Mouse (Mus musculus): Measurements from ENCODE around the gene Gm49354. TPM values are rescaled to one million over a fixed set of nuclear protein-coding genes. Genes with fewer than 3 reads are reported as not detected.
"Not testable (repeated sequence)": the region's sequence is repeated elsewhere in the genome, so short reads cannot be mapped to it uniquely, and the experiment has no call there.

Gene Gm49354
- total RNA-seq (2021): not detected
- long read RNA-seq, experiment 1, partial matches to known transcripts: 0 of 1 reads
- long read RNA-seq, experiment 1, other reads (novel, unspliced or antisense): 1 of 1 reads
- long read RNA-seq, experiment 2: 0 reads

DNA sequence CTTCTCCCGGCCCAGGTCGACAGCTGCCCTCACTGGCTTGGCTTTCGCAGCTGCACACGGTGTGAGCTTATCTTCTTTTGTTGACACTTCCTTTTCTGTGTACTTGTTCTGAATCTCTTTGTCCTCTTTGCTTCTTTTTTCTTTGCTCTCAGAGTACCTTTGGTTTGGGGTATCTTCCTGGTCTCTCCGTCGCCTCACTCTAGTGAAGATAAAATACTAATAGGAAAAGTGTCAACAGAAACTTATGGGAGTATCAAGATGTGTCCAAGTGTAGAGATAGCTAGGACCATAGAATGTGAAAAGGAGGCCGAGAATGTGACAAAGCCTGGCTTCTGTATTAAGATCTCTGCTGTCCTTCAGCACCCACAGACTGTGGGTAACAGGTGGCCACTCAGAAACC, at the start of gene Gm49354:
Gene Gm49354, minus strand, starts transcription at position 101 of the 400 bp plus-strand sequence.
- no peak for DNase-seq

DNA sequence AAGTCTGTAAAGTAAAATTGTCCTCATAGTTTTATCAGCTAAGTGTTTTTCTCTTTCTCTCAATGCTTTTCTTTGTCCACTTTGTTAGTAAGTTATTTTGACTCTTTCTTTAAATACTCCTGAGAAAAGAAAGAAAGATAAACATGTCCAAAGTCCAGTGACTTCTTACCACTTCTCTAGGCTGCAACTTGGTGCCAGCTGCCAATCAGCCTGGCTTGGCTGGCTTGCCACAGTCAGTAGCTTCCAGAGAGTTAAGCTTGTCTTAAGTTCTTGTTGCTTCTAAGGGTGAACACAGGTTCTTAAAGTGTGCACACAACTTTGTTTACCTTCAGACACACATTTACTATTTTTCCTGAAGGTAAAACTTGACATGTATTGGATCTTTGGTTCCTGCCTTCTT, 43.9 kb upstream of the Gm49354 start:
- DNase-seq: no peak

DNA sequence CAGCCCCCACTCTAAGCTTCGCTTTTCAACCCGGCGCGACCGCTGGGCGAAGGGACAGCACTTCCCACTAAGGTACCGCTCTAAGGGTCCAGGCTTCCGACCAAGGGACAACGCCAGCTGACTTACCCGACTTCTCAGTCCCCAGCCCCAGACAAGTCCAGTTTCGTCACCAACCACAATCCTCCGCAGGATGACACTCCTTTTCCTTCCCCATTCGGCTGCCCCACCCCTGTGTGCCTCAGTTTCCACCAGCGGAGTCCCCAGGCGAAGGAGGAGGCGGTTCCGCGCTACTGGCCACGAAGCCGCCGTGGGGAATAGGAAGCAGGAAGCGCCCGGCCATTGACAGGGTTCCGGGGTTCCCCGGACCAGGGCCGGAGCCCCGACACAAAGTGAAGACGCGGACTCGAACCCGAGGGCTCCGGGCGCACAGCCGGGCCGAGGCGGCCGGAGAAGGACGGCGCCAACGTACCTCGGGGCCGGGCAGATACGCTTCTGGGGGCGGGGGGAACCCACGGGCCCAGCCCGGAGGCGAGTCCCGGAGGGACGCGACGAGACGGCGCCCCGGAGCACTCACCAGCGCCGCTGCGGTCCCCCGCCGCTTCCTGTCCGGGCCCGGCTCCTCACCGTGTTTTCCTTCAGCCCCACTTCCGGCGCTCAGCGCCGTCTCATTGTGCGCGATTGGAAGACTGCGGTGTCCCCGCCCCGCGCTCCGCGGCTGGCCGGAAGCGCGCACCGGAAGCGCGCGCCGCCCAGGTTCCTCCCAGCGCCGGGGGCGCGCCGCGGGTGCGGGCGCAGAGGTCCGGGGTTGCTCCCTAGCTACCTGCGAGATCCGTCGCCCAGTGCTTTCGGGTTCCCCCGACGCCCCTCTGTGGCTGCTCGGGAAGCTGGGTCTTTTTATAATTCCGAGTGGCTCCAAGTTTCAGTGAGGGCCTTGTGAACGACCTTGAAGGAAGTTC, 40.7 kb upstream of the Gm49354 start, which contains the start of gene Tut7:
Gene Tut7, minus strand, starts transcription at position 641 of the 956 bp plus-strand sequence.
- peak; percentile 95 to 97 for DNase-seq

DNA sequence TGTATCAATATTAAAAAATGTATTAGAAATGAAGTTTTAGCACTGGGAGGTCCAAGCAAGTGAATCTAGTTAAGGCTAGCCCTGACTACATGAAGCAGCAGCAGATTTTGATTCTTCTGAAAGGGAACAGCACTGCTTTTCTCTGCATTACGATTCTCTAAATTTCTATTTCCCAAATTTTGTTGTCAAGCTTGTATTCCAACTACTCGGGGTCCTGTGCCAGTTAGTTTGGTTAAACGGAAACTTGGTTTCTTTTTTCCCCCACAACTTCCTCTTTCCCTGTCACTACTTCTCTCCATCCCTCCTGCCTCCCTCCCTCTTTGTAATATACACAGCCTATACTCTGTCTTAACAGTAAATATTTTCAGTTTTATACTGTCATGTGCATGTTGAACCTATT, 38.8 kb upstream of the Gm49354 start:
- no peak for DNase-seq

DNA sequence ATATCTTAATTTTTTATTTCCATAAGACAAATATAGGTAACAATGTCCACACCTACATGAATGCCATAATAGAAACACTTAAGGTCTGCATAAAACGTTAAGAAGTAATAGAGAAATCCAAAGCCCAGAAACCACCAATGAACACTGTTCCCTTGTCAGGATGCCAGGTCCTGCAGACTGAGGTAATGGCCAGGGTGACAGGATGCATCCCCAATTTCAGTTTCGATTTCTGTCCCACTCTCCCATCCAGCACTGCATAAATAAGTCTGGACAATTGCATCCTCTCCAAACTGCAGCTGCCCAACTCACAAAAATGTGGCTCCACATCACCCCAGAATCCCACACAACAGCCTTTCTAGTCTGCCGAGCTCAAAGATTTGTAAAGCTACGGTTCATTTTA, 38.1 kb upstream of the Gm49354 start:
- DNase-seq: peak; percentile 63 to 74

DNA sequence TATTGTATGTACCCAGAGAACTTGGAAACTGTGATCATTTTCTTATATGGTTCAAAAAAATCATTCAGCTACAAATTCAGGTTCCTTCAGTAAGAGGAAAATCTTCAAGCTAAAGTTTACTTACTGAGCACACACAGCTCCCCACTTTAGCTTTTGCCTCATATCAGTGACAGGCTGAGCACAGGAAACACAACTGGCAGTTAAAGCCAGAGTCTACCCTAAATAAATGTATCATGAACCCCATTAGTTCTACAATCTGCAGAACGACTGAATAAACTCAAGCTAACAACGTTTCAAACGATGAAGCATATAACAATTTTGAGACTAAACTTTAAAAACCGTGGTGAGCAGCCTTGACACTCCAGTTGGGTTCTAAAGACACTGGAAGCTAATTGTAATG, 35.3 kb upstream of the Gm49354 start:
- no peak for DNase-seq

DNA sequence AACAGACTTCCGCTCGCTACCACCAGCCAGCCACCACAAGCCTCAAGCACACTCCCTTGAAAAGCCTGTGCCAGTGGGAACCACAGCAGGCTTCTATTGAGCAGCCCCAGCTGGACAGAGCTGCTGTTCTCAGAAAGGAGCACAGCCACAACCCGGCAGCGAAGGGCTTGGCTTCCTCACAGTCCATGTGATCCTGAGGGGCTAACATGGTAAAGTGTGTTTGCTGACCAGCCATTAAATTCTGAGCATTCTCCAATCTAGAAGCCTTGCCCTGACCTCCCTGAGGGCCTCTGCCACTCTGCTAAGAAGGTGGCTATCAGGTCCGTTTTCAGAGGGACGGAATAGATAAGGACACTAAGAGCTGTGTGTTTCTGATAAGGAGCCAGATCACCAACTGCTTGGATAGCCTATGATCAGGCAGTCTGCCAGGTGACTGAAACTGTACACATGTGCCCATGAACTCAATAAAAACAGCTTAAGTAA, 32.1 kb upstream of the Gm49354 start:
- DNase-seq: no peak

DNA sequence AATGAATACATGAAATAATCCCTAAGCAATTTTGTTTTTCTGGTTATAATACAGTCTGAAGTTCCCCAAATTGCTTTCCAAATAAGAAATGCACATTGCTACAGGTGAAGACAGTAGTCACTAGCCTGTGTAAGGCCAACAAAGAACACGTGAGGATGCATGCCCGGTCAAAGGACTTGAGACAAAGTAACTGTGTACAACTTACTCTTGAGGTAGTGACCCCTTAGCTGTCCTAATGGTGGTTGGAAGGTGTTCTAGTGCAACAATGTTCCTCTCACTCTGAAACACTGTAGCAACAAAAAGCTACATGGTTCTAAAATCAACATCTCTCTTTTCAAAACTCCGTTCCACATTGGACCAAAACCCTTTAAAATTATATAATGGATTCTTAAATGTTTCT, 29.5 kb upstream of the Gm49354 start:
- DNase-seq: no peak

DNA sequence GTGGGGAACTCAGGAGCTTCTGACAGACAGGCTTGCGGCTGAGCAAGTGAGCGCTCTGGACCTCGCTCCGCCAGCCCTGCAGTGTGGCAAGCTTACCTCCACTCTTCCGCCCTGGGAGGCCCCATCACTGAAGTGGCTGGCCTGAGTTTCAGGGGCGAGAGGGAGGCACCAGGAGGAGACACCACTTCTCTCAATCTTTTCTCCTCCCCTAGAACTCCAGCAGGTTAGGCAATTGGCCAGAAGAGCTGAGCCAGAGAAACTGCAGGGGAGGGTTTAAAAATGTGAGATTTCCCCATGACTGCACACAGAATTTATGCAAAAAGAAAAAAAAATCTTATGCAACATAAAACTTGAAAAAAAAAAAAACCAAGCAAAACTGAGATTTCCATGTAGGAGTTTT, 19.0 kb upstream of the Gm49354 start:
- peak in 1 of 2 experiments; percentile 12 for DNase-seq

DNA sequence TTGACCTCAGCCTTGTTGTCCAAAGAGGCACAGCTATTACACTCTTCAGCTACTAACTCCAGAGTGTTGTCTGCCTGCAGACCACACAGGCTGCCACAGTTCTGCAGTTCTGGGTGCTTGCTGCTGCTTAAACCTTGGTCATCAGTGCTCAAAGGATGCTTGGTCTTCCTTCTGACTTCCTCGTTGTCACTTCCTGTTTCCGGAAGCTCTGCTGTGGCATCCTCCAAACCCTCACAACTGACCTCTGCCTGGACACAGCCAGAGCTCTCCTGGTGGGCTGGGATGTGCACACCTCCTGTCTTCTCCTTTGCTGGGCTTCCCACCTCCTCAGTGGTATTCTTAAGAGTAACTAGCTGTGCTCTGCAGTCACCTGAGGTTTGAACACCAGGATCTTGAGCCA, 18.0 kb upstream of the Gm49354 start:
- no peak for DNase-seq

DNA sequence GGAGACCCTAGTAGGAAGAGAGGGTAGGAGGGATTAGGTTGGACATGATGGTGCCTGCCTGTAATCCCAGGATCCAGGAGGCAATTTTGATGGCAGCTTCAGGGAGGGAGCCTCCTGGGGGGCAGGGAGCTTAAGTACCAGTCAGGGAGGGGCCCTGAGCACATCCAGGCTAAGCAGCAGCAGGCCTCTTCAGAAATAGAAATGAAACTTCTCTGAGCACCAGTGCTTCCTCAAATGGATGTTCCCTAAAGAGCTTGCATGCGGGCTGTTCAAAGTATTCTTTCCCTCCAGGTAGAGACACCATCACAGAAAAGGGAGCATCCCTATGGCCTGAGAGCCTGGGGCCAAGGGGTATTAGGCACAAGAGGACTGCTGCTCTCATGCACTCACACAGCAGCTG, 16.3 kb upstream of the Gm49354 start:
- DNase-seq: no peak

DNA sequence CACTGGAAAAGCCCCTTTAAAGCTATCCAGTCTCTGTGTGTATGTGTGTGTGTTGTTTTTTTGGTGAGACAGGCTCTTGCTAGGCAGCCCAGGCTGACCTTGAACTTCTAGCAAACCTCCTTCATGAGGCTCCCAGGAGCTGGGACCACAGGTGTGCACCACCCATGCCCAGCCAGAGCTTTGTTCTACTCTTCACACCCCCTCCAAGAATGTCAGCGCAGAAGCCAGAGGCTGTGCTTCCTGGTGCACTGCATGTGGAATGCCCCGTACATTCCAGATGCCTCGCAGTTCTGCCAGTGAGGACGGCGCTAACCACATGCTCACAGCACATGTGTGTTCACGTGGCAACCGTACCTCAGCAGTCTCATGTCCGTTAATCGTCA, 14.4 kb upstream of the Gm49354 start:
- no peak for DNase-seq

DNA sequence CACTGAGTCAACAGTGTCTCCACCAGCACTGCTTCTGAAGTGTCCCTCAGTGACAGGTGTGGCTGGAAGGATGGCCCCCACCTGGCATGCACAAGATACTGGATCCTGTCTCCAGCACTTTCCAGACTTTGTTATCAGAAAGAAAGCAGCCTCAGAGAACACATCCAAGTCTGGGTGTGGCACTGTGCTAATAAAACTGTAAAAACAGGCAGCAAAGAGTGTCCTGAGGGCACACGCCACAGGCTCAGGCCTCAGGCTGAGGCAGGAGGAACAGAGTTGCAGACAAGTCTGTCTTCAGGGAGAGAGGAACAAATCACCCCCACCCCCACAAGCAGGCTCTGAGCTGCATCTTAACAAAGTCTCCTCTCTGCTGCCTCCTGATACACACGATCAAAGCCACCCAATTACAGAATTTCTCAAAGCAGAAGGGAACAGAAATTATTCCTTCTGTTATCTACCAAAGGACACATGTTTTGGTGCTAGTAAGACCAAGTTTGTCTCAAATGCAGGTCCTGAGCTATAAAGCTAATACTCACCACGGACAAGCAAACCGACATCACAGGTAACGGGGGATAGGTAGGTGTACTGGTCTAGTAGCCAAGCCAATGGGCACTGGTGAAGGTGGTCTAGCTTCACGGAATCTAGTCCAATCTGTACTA, 13.9 kb upstream of the Gm49354 start:
- DNase-seq: no peak

DNA sequence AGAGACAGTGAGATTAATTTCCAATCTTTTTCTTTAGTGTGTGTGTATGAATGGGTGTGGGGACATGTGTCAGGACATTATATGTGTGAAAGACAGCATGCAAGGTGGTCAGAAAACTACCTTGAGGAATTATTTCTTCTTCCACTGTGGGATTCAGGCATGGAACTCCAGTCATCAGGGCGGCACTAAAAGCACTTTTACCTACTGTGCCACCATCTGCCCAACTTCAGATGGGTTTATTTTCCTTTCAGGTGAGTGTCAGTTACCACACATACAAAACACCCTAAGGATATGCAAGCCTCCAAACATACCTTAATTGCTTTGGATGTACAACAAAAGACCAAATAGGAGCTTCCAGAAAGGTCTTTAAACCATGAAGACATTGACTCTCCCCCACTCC, 12.7 kb upstream of the Gm49354 start:
- no peak for DNase-seq

DNA sequence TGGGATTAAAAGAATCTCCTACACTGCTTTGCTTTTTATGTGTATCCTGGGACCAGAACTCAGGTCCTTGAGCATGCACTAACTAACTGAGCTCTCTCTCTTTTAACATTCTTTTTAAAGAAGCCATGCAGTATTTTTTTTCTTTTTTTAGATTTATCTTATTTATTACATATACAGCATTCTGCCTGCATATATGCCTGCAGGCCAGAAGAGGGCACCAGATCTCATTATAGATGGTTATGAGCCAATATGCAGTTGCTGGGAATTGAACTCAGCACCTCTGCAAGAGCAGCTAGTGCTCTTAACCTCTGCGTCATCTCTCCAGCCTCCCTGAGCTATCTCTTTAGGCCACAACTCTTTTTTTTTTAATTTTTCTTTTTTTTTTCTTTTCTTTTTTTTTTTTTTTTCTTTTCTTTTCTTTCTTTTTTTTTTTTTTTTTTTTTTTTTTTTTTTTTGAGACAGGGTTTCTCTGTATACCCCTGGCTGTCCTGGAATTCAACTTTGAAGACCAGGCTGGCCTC, 2.2 kb downstream of the Gm49354 start:
- not testable (repeated sequence) for DNase-seq

DNA sequence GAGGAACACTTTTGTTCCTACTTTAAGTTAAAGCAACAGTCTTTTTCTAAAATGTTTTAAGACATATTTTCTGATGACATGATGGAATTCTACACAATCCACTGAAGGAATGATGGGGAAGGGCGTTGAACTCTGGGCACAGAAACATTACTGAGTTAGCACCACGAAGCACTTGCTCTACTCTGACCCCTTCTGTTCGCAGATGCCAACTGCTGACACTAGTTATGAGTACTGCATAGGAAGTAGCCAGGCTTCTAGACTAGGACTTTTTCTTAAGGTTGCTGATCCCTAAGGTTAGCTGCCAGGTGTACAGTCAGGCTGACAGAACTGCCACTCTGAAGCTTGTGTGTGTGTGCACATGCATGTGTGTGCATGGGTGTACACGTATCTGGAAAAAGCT, 2.8 kb downstream of the Gm49354 start:
- DNase-seq: no peak

DNA sequence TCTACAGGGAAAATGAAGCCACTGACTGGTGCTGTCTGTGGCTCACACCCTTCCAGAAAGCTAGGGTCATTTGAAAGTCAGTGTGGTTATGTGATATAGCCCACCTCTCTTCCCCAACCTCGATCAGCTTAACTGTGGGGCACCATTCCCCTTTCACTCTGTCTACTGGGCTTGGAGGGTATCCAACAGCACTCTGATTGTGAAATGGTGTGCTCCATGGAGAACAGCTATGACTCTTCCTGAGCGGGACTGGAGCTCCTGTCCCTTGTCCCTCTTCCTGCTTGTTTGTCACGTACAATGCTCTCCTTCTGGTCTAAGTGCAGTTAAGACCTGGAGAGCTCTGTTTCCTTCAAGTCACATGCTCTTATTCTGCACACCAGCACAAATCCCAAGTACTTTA, 6.9 kb downstream of the Gm49354 start:
- no peak for DNase-seq

DNA sequence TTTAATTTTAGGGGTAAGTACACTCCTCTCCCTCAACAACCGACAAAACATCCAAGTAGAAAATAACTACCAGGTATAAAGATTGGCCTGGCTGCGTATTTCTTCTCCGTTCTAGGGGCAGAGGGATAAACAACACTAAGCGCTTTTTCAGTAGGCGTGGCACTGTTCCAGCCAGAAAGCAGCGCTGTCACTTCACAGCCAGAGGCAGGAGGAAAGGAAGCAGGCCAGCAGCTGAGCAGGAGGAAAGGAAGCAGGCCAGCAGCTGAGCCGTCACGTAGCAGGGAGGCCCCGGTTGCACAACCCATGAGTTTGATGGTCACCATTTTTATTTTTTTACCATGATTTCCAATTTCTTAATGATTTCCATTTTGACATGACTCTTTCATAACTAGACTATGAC, 10.8 kb downstream of the Gm49354 start:
- peak; percentile 87 to 91 for DNase-seq

DNA sequence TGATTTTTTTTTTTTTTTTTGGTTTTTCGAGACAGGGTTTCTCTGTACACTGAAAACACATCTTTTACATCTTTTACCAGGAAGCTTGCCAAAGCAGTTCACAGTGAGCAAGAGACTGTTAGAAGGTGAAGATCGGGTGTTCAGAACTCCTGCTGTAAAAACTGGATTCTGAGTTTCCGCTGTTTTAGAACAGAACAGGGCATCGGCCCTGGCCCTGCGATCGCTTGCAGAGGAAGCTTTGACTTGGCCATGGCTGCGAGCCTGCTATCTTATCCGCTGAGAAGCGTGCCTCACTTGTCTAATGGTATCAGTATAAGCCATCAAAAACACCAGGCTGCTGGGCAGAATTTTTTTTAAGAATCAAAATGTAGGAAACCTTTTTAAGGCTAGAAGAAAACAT, 11.2 kb downstream of the Gm49354 start:
- peak; percentile 18 to 44 for DNase-seq

DNA sequence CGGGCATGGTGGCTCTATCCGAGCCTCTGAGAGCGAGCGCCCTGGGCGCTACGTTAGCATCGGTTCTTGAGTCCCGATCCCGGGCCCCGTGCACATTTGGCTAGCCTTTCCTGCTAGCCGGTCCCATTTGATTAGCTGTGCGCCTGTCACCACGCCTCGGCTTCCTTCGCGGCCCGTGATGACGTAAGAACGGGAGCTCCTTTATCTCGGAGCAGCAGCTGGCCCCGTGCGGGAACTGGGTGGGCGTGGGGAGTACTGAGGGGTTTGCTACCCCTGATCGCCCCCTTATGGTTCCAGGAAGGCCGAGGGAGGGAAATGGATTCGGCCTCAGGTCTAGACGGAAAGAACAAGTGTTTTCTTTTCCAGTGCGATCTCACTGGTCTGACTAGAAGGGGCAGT, 11.9 kb downstream of the Gm49354 start:
- peak; percentile 91 for DNase-seq

DNA sequence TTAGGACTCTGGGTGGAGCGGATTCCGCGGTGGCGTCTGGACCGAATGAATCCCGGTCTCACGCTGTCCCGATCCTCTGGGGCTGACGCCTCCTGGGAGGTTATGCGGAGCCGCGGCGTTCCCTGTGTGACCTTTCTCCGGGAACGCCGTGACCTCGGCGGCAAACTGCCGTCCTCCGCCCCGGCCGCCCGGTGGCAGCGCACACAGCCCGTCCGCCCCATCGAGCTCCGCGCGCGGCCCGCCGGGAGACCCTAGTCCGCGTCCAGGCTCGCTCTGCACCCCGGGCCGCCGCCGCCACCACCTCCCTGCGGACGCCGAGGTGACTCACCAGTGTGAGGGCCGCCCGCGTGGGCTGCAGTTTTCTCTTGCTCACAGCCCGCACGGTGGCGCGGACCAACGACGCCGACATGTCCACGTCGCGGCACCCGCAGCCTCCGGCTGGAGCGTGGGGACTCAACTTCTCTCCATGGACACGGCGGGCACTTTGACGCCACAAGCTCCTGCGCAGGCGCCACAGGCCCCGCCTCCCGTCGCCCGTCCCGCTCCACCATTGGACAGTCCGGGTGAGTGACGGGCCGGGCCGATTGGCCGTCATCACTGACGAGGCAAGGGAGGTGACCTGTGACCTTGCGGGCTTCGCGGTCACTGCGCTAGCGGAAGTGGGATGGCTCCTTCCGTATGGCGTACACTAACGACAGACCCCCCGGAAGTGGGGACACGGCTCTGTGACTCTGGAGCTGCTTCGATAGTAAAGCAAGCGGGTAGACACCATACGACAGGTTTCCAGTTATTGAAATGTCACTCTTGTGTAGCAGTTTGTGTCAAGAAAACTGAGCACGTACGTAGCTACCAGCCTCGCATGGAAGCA, 12.5 kb downstream of the Gm49354 start, which contains the start of gene Isca1:
Gene Isca1, minus strand, starts transcription at position 515 of the 868 bp plus-strand sequence.
- DNase-seq: peak; percentile 99

DNA sequence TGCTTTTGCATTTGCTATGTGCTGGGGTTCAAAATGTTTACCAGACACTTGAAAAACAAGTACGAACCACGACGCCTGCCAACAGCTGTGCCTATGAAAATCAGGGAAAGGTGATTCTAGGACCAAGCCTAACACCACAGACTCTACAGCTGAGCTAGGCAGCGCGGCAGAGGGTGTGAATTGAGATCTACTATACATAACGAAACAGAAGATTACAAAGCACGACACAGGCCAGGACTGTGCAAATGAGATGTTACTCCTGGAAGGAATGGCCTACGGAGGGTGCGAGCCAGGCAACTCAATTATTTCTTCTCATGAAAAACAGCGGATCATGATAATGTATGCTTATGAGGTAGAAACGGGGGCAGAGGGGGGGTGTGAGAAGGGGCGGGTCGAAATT, 13.5 kb downstream of the Gm49354 start:
- peak in 1 of 2 experiments; percentile 34 for DNase-seq
